ENCODE assay signal across 34 mouse cellular contexts in the genomic region with DNA sequence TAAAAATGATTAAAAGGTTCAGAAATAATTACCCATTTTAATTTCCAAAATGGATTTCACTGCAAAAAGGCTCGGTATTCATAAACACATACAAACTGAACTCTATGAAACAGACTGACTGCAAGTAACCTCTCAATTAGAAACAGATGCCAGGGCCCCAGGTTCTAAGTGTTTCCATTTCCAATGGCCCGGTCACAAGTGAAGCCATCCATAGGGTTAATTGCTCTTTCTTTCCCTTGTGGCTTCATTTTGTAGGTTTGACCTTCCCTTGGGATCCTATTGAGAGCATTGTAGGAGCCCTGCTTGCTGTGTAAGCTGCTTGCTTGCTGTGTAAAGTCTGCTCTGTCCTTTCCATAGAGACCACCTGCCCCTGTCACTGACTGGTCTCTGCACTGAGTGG.
DNase-seq lines count a peak whose midpoint lies in the region; ATAC-seq lines count a peak whose summit lies in the region.
"Had no signal": no experiment of that assay in that cellular context is flagged by ENCODE, and none has a peak within 500 bp of the region (broad histone marks: within the 10 kb centered on the region; RNA-seq: fewer than 3 reads in every experiment).

No protein-coding gene starts in this region.

- no peak for ATAC-seq in limb, embryonic 13.5 days (ENCODE audit: low FRiP score, low read depth)
- ATAC-seq in liver, embryonic 11.5 days (replicated peaks; ENCODE audit: low FRiP score) = no peak
- ATAC-seq: forebrain, embryonic 13.5 days; inflammation-experienced regulatory T-cells, adult 6 months; midbrain, embryonic 15.5 days had no signal

- H3K27ac ChIP-seq in limb, embryonic 13.5 days = peak overlapping the region; percentile 48; the same call in 1 of the 2 replicates
- no peak overlapping the region for H3K27ac ChIP-seq in liver, embryonic 11.5 days (ENCODE audit: low read depth, low read length)
- H3K27ac ChIP-seq: embryonic facial prominence, embryonic 13.5 days; forebrain, embryonic 13.5 days; heart, embryonic 10.5 days; hindbrain, embryonic 14.5 days; layer of hippocampus, adult 2 months; limb, embryonic 15.5 days; liver, embryonic 14.5 days; macrophage; midbrain, embryonic 10.5 days; midbrain, embryonic 15.5 days; neural tube, embryonic 15.5 days had no signal

- peak; percentile 64 for DNase-seq in embryo, embryonic 10.5 days (ENCODE audit: low spot score)
- DNase-seq in embryo, embryonic 11.5 days (ENCODE audit: low read depth, low spot score) = peak; percentile 19
- DNase-seq in forelimb bud, embryonic 11.5 days (ENCODE audit: low read depth, low spot score) = peak; percentile 63
- DNase-seq in right cerebral cortex, postnatal 10 days (ENCODE audit: low spot score in 2 of 2) = no peak
- no peak for DNase-seq in adrenal gland, postnatal 14 days
- no peak for DNase-seq in liver, embryonic 11.5 days (ENCODE audit: low spot score)
- DNase-seq: adrenal gland, adult 8-10 months; cerebellum, adult 8-10 months; cerebellum, postnatal 25 days; gastrocnemius, postnatal 25 days; heart, postnatal 36 days; kidney, adult 2 months; kidney, postnatal 36 days; layer of hippocampus, postnatal 36 days; lung, adult 2 months; lung, postnatal 10 days; retina, postnatal 1 day; right cerebral cortex, postnatal 25 days; spleen, adult 18-20 months; thymus, adult 2 months; thymus, postnatal 4 days had no signal

- H3K9me3 ChIP-seq in limb, embryonic 13.5 days = no peaks in the 10 kb centered on the region
- H3K9me3 ChIP-seq in liver, embryonic 11.5 days (ENCODE audit: control insufficient read depth, low read length) = no peaks in the 10 kb centered on the region
- H3K9me3 ChIP-seq: embryonic facial prominence, embryonic 13.5 days; forebrain, embryonic 13.5 days; heart, embryonic 10.5 days; limb, embryonic 15.5 days; midbrain, embryonic 10.5 days; midbrain, embryonic 15.5 days; neural tube, embryonic 15.5 days had no signal

- WGBS in limb, embryonic 13.5 days = 21% methylated on average over 2 of the region's 2 CpGs
- 74% methylated on average over 2 of the region's 2 CpGs for WGBS in liver, embryonic 11.5 days

- H3K9ac ChIP-seq in limb, embryonic 13.5 days = no peak overlapping the region
- no peak overlapping the region for H3K9ac ChIP-seq in liver, embryonic 11.5 days (ENCODE audit: low read depth, low read length)
- H3K9ac ChIP-seq: embryonic facial prominence, embryonic 13.5 days; forebrain, embryonic 13.5 days; hindbrain, embryonic 14.5 days; limb, embryonic 15.5 days; liver, embryonic 14.5 days; midbrain, embryonic 15.5 days; neural tube, embryonic 15.5 days had no signal

- peaks cover 18% of the 10 kb centered on the region for H3K4me1 ChIP-seq in limb, embryonic 13.5 days
- no peaks in the 10 kb centered on the region for H3K4me1 ChIP-seq in liver, embryonic 11.5 days (replicated peaks; ENCODE audit: control insufficient read depth, insufficient read depth, low read length)
- H3K4me1 ChIP-seq: forebrain, embryonic 13.5 days had no signal

- H3K27me3 ChIP-seq in limb, embryonic 13.5 days = no peaks in the 10 kb centered on the region
- H3K27me3 ChIP-seq in liver, embryonic 11.5 days (replicated peaks; ENCODE audit: control insufficient read depth, insufficient read depth, low read length) = no peaks in the 10 kb centered on the region
- H3K27me3 ChIP-seq: embryonic facial prominence, embryonic 13.5 days; forebrain, embryonic 13.5 days; limb, embryonic 15.5 days; midbrain, embryonic 15.5 days; neural tube, embryonic 15.5 days had no signal

- no peaks in the 10 kb centered on the region for H3K36me3 ChIP-seq in limb, embryonic 13.5 days
- no peaks in the 10 kb centered on the region for H3K36me3 ChIP-seq in liver, embryonic 11.5 days (ENCODE audit: control insufficient read depth, insufficient read depth, low read length)
- H3K36me3 ChIP-seq: embryonic facial prominence, embryonic 13.5 days; heart, embryonic 10.5 days; limb, embryonic 15.5 days; midbrain, embryonic 10.5 days; midbrain, embryonic 15.5 days; neural tube, embryonic 15.5 days had no signal

- H3K4me2 ChIP-seq in limb, embryonic 13.5 days (replicated peaks) = no peak overlapping the region
- no peak overlapping the region for H3K4me2 ChIP-seq in liver, embryonic 11.5 days
- H3K4me2 ChIP-seq: embryonic facial prominence, embryonic 13.5 days; forebrain, embryonic 13.5 days; hindbrain, embryonic 14.5 days; limb, embryonic 15.5 days; midbrain, embryonic 15.5 days; neural tube, embryonic 15.5 days had no signal

- H3K4me3 ChIP-seq in limb, embryonic 13.5 days = no peak overlapping the region
- no peak overlapping the region for H3K4me3 ChIP-seq in liver, embryonic 11.5 days (ENCODE audit: low read depth, low read length)
- H3K4me3 ChIP-seq: embryonic facial prominence, embryonic 13.5 days; forebrain, embryonic 13.5 days; heart, embryonic 10.5 days; layer of hippocampus, adult 2 months; limb, embryonic 15.5 days; midbrain, embryonic 10.5 days; midbrain, embryonic 15.5 days; neural tube, embryonic 15.5 days had no signal

Comparison
In these comparisons a context has a peak if more than half of its experiments do, and no peak if none do; other contexts are left out.
1. DNase-seq: peak in embryo, embryonic 10.5 days (single experiment), embryo, embryonic 11.5 days (single experiment) and forelimb bud, embryonic 11.5 days (single experiment); none in right cerebral cortex, postnatal 10 days (0 of 2), adrenal gland, postnatal 14 days (single experiment) and liver, embryonic 11.5 days (single experiment).